Mouse (Mus musculus) layer of hippocampus, adult 9-10 months (tissue): Measurements from ENCODE around the gene Sort1.

ENCODE experiments used
- DNase-seq: peaks from one replicate; pipeline ENCODE4 v3.0.0; 2022; ENCODE audit warnings: low spot score

Sort1 gene

GRCm38 (mm10) chr3:108295379-108296219, 11.7 kb downstream of the Sort1 start:
- DNase-seq, result no peak

DNA sequence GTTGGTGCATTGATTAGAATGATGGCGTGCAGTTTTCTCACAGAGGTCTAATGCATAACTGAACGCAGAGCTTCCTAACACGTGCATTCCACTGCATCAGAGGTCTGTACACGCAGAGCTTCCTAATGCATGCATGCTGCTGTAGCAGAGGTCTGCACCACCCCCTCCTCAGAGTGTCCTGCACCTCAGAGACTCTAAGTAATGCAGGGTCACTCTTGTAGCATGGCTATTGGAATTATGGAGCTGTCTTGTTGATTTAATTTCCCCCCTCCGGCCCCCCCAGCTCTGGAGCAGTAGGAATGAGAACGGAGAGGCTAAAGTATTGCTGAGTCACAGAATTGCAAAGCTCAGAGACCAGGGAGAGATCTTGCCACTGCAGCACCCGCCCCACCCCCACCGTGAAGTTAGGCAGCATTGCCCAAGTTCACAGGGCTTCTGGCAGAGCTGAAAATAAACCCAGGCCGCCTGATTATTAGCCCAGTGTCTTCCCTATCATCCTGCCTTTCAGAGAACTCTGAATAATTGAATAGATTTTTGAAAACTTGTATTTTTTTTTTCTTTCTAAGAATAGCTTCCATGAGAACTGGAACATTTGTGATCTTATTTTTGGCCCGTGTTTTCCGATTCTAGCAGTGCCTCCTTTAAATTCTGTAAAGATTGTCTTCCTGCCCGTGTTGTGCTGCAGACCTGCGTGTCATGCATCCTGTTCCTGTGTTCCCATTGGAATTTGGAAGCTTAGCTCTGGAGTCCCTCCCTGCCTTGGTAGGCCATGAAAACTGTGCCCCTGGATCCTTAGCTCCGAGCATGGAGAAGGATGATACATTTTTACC, 12.6 kb downstream of the Sort1 start:
- DNase-seq, result no peak

DNA sequence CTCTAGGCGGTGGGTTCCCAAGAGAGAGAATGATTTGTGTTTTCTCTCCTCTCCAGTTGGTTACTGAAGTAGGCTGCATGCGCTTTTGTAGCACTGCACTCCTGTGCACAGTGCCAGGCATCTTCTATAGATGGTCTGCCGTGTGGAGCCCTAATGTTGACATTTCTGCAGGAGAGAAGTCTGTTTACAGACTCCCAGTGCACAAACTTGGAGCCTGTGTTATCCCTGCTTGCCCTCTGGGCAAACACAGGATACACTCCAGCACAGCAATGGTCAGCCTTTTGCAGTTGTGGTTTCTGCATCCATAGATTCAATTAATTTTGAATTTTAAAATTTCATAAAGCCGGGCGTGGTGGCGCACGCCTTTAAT, 13.2 kb downstream of the Sort1 start:
- no peak for DNase-seq

GRCm38 (mm10) chr3:108297603-108298553, 14.0 kb downstream of the Sort1 start:
- no peak for DNase-seq

DNA sequence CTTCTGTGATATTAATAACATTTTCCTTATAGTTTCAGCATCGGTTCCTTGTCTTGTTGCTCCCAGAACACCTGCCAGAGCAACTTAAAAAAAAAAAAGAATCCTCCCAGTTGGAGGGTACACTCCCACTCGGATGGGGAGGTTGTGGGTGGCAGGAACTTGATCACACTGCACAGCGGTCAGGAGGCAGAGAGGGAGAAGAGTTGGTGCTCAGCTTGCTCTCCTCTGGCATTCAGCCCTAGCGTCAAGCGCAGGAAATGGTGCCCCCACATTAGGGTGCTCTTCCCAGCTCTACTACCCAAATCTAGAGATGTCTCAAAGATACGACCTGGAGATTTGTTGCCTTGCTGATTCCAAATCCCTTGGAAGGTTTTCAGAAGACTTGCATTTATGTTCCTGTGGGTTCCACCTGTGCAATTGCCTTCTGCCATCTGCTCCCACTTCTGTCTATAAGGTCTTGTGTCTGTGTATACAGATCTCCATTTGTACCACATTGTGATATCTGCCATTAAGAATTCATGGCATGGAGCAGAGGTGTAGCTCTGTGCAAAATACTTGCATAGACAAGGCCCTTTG, 16.7 kb downstream of the Sort1 start:
- no peak for DNase-seq

- DNase-seq, result no peak
Observed at GRCm38 (mm10) chr3:108303683-108304082, 19.8 kb downstream of the Sort1 start.

- no peak for DNase-seq
Observed at GRCm38 (mm10) chr3:108304747-108305146, 20.9 kb downstream of the Sort1 start.

- no peak for DNase-seq
Observed at GRCm38 (mm10) chr3:108306387-108306786, 22.5 kb downstream of the Sort1 start.

- DNase-seq, result no peak
Observed at GRCm38 (mm10) chr3:108307485-108307884, 23.6 kb downstream of the Sort1 start.

- no peak for DNase-seq
Observed at GRCm38 (mm10) chr3:108310921-108311341, 27.0 kb downstream of the Sort1 start.

DNA sequence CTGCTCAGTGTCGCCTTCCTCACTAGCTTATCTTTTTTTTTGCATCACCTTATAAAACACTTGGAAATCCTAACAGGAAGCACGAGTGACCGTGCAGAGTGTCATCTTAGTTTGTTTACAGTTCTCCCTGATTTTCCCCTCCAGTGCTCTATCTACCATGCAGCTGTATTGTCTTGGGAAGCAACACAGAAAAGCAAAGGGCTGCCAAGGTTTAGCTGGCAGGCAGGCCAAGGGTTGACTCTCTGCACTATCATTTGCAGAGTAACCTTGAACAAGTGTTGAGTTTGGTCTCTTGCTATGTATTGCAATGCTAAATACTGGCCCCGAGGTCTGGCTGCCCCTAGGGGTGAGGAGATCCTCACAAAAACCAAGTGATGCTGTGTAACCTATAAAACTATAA, 27.8 kb downstream of the Sort1 start:
- no peak for DNase-seq

GRCm38 (mm10) chr3:108312414-108312813, 28.5 kb downstream of the Sort1 start:
- DNase-seq, result no peak

- no peak for DNase-seq
Observed at GRCm38 (mm10) chr3:108313138-108313537, 29.3 kb downstream of the Sort1 start.

DNA sequence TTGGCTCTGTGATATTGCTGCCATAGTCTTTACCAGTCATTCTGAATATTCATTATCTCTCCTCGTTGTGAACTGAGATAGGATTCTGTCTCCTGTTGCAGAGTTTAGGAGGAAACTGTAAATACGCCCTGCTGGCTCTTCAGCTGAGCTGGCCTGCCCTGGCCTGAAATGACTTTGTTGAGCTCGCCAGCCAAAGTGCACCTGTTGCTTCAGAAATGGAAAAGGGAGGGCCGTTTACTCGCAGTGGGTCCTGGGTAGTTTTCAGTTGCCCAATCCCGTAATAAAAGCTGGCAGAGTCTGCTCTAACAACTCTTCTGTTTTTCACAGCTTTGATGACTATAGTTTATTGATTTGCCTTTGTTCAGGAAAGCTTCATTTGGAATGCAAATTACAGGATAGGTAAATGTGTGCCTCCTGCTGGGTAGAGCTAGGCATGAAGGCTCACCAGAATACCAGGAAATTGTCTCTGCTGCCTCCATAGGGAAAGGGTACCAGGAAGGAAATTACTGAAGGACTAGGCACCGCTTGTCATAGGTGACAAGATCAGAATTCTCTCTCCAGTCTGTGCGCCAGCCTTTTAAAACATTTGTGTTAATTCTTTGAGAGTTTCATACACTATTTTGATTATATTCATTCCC, 30.3 kb downstream of the Sort1 start:
- no peak for DNase-seq

- no peak for DNase-seq
Observed at GRCm38 (mm10) chr3:108318517-108318916, 34.6 kb downstream of the Sort1 start.

DNA sequence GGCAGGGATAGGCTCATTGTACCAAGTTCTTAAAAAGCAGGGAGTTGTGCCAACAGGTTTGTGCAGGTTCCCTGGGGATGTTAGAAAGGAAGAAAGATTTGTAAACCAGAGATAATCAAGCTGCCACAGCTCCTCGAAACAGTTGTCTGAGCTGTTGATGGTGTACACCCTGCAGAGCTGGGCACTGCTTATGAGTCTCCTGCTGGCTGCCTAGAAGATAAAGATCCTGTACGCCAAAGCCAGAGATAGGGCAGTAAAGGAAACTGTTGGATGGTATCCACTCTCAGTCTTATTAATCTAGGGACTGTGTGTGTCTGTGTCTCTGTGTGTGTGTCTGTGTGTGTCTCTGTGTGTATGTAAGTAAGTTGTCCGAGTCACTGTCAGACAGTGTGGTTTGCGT, 37.8 kb downstream of the Sort1 start:
- DNase-seq, result no peak

GRCm38 (mm10) chr3:108322136-108322535, 38.3 kb downstream of the Sort1 start:
- DNase-seq, result no peak

DNA sequence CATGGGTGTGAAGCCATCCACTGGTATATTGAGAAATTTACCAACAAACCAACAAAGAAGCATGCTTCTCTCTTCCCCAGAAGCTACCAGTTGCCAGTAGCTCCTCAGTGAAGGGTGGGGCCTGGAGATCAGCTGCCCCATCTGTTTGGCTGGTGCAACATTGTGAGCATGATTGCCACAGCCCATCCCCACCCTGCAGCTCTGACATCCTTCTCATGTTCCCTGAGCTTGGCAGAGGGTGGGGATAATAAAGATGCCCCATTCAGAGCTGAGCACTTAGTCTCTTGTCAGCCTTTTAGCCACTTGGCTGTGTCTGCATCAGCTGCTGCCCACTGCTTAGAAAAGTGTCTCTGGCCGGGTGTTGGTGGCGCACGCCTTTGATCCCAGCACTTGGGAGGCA, 39.1 kb downstream of the Sort1 start:
- DNase-seq, result no peak

DNA sequence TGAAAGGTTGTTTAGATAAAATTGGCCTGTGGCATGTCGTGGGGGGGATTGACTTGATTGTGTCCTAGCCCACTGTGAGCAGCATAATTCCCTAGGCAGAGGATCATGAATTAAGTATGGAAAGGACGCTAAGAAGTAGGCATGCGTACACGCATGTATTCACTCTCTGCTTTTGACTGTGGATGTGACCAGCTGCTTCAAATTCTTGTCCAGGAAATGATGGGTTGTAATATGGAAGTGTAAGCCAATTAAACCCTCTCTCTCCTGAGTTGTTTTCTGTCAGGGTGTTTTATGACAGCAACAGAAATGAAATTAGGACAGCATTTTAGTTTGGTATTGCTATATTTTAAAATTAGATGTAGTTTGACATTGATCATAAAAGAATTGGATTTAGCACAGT, 41.0 kb downstream of the Sort1 start:
- no peak for DNase-seq

DNA sequence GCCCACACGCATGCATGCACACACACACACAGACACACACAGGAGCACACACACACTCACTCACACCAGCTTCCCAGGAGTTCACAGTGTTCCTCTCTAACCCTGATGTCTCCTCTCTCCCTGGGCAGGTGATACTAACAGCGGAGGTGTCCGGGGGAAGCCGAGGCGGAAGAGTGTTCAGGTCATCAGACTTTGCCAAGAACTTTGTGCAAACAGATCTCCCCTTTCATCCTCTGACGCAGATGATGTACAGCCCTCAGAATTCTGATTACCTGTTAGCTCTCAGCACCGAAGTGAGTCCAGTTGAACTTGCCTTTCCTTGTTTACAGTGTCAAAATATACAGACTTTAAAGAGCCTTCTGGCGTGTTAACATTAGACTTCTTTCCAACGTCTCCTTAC, 41.6 kb downstream of the Sort1 start:
- no peak for DNase-seq

- no peak for DNase-seq
Observed at GRCm38 (mm10) chr3:108327275-108327674, 43.4 kb downstream of the Sort1 start.
